Mouse (Mus musculus) erythroblast, adult 5-6 weeks (primary cell): ENCODE measurements around the gene Slc35f1. TPM values are rescaled to one million over a fixed set of nuclear protein-coding genes. Genes with fewer than 3 reads are reported as not detected.
A peak's percentile ranks its signal among the peaks of the same experiment; 100 is the strongest.

Experiments
- ATAC-seq: replicated peaks from 2 replicates; pipeline ENCODE4 v1.8.0; 2016; ENCODE audit warnings: moderate number of reproducible peaks, mild to moderate bottlenecking, moderate TSS enrichment, inconsistent platforms; ENCODE audit not compliant: poor library complexity, low FRiP score, severe bottlenecking
- total RNA-seq, 2 experiments: library from RNA; stranded (forward) in 1 of 2; stranded (reverse) in 1 of 2; fragments of 150-400 nt in 1 of 2; fragments of 200-764, 138-1000 nt in 1 of 2; gene quantifications; 2 replicates each; pipeline versions ENCODE4 v1.2.3 to v1.2.4; 2015 to 2017; ENCODE audit warnings: low replicate concordance in 2 of 2

Slc35f1 gene
- total RNA-seq, 2 experiments from 2014 or later, result 0.09 TPM; not detected in 1

DNA sequence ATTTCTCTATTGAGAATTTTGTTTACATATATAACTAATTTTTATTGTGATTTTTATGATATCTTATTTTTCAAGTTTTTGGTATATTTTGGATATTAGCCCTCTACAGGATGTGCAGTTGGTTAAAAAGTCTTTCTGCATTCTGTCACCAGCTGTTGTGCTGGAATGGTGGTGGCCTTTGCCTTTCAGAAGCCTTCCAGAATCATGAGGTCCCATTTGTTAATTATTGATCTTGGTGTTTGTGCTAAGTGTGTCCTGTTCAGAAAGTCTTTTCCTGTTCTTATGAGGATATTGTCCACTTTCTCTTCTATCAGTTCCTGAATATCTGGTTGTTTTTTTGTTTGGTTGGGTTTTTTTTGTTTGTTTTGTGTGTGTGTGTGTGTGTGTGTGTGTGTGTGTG, 362.2 kb downstream of the Slc35f1 start:
- no peak for ATAC-seq

GRCm38 (mm10) chr10:53060745-53061144, 370.4 kb downstream of the Slc35f1 start:
- no peak for ATAC-seq

GRCm38 (mm10) chr10:53062741-53063140, 372.4 kb downstream of the Slc35f1 start:
- no peak for ATAC-seq

DNA sequence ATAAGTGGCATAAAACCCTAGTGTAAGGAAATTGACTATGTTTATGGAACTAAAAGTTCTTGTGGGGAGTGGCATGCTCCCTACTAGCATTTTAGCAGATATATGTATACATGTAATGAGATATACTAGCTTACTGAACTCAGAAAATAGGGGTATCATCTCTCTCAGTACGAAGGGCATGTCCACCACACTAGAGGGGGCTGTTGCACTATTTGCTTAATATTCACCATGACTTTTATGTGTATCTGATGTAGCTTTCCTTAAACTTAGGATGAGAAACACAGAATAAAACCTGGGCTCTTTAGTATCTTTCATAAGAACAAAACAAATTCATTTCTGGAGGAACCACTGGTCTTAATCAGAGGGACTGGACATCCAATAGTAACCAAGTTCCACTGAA, 397.5 kb downstream of the Slc35f1 start:
- ATAC-seq, result no peak

DNA sequence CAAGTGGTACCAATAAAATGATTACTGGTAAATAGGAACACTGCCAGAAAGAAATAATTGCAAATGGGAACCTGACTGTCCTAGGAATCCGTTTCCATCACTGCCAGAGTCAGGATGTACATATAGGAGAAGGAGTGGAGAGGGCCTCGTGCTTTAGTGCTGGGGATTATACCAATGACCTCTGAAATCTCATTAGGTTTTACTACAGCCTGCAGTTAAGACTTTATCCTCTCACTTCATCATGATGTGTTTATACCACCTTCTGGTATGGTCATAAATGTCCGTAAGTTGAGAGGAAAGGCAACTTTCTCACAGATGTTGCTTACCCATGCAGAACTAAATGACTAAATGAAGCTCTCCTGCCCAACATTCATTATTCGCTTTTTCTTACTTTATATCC, 401.2 kb downstream of the Slc35f1 start:
- ATAC-seq, result no peak

- no peak for ATAC-seq
Observed at GRCm38 (mm10) chr10:53096446-53096845, 406.1 kb downstream of the Slc35f1 start.

GRCm38 (mm10) chr10:53100881-53101280, 410.5 kb downstream of the Slc35f1 start:
- no peak for ATAC-seq

- ATAC-seq, result no peak
Observed at GRCm38 (mm10) chr10:53101412-53101811, 411.1 kb downstream of the Slc35f1 start.

DNA sequence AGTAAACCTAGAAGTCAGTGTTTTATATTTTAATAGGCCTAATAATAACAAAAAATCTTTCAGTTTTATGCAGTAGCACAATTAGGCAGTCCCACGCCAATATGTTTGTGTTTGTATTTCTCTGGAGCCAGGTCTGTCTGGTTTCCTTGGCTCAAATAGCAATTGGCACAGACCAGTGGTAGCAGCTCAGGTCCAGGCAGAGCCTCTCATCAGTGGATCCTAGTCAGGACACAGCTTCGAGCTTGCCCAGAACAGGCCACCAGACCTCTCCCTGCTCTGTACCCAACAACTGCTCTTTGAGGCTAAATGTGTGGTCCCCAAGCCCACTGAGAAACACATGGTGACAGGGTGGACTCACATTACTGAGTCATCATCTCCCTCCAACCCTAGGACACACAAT, 412.1 kb downstream of the Slc35f1 start:
- ATAC-seq, result no peak

GRCm38 (mm10) chr10:53115028-53115427, 424.7 kb downstream of the Slc35f1 start:
- peak; percentile 79 for ATAC-seq

DNA sequence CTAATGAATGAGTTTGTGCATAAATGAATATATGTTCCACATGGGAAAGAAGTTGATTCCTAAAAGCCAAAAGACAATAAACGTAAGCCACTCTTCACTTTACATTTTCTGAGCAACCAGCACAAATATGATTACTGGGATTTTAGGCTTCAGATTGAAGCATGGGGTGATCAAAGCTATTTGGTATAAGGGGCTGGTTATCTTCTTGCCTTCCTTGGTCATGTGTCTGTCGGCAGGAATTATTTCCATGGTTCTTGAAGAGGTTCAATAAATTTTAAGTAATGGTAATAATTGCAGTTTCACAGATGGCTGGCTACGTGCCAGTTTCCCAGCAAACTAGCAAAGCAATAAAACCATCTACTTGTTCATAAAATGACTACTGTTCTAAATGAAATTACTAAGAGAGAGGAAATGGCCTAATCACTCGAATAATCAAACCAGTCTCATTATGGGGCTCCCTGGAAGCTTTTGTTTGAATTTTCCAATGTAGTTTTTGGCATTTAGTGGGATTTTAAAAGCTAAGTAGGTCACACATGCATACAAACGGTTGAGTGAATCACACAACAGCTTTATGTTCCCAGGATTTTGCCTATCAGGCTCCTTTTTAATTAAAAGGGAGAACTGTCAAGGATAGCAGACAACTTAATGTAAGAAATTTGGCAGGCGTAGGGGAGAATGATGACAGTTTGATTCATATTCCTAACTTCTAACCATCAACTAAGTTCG, 425.5 kb downstream of the Slc35f1 start:
- no peak for ATAC-seq

- ATAC-seq, result no peak
Observed at GRCm38 (mm10) chr10:53120608-53121007, 430.3 kb downstream of the Slc35f1 start.

GRCm38 (mm10) chr10:53124365-53124764, 434.0 kb downstream of the Slc35f1 start:
- no peak for ATAC-seq

- no peak for ATAC-seq
Observed at GRCm38 (mm10) chr10:53132707-53133106, 442.4 kb downstream of the Slc35f1 start.

DNA sequence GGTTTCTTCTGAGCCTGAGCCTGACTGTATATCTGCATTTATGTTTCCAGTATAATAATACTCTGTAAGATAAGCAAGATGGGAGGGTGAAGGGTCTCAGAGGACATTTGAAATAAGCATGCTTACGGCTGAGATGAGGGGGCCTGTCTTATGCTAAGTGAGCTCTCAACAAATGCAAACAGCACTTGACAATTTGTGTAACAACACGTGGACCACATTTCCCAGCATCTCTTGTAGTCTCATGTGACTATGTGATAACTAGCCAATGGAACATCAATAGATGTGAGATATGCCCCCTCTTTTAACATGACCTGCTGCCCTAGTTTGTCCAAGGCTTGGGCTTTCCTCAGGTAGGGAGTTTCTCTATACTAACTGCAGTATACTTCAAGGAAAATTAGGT, 460.0 kb downstream of the Slc35f1 start:
- ATAC-seq, result no peak

- no peak for ATAC-seq
Observed at GRCm38 (mm10) chr10:53150916-53151315, 460.6 kb downstream of the Slc35f1 start.

DNA sequence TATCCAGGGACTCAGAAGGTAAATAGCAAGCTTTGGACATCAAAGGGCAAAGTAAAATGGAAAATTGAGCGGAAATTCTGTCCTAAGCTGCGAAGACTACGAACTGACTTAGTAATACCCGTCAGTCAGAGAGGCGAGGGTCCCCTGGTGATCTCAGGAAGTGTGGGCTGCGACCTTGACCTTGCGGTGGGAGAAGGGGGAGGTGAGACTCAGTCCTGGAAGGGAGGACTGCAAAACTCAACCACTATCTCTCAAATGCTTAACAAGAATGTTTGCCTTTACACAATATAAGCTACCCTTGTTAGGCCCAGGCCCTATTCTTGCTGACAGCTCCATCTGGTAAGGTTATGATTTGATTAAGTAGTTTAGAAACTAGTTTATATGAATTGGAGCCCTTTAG, 466.0 kb downstream of the Slc35f1 start:
- ATAC-seq, result no peak

DNA sequence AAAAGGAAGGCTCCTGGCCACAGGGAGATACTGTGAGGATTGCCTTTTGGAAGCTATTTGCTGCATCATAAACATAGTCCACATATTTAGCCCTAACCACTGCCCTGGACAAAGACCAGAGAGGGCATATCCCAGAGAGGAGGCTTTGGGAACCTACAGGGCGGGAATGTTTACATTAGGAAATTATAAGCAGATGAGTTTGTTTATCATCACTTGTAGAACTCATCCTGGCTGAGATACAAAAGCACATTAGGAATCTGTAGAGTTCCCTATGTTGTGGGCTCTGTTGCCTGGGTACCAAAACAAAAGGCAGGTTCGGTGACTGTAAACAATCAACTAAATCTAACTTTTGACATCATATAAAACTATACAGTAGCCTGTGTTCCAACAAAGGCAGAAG, 467.4 kb downstream of the Slc35f1 start:
- no peak for ATAC-seq
